Mouse (Mus musculus): ENCODE data around the gene Ip6k2. TPM values are rescaled to one million over a fixed set of nuclear protein-coding genes. Genes with fewer than 3 reads are reported as not detected.

Gene Ip6k2
- polyA plus RNA-seq, 1 experiment from 2014 or later, result 224 TPM

DNA sequence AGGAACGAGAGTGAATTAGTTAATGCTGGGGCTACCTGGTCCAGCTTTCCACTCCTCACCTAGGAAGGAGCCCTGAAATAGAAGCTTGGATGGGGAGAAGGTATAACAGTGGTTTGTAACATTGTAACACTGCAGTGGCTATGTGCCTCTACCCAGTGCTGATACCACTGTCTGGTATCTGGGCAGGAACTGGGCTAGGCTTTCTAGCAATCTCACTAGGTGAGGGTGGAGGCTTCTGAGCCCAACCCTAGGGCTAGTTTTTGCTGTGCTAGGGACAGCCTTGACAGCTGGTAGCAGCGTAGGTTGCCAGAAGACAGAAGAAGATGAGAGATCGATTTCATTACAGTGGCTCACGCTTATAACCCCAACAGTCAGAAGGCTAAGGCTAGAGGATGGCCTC lies 7.0 kb upstream of the Ip6k2 start:
- H3K27ac ChIP-seq (ENCODE audit: low read length), result no peak overlapping the region
- 89% methylated on average over 4 of the region's 4 CpGs for WGBS
- H3K27me3 ChIP-seq (replicated peaks; ENCODE audit: control insufficient read depth, insufficient read depth, low read length), result no peaks in the 10 kb centered on the region
- ATAC-seq, result no peak
- no peaks in the 10 kb centered on the region for H3K36me3 ChIP-seq (ENCODE audit: control insufficient read depth, insufficient read depth)
- no peak overlapping the region for H3K4me3 ChIP-seq (replicated peaks; ENCODE audit: low read length)
- 0 out of 2 replicates have a peak, but pooled peaks cover 2% of the 10 kb centered on the region for H3K4me1 ChIP-seq (replicated peaks; ENCODE audit: control insufficient read depth, insufficient read depth, low read length)
- H3K9me3 ChIP-seq (ENCODE audit: control insufficient read depth, low read length), result no peaks in the 10 kb centered on the region
- no peak overlapping the region for H3K9ac ChIP-seq (replicated peaks; ENCODE audit: low read depth, low read length)
- no peak overlapping the region for H3K4me2 ChIP-seq (ENCODE audit: low read length)

DNA sequence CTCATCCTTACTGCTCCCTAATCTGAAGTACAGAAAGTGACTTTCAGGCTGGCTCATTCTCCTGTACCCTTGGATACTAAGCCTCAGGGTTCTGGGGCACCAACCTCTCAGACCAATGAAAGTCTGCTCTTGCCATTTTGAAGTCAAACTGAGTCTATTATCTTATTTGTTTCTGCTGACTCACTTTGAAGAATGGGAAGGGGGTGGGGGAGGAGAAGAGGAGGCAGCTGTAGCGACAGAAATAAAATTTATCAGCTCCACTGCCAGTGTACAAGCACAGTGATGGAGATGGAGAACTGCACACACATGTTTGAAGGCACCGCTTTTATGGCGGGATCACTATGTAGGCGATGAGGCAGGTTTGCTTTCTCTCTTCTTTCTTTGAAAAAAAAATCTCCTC lies 6.3 kb upstream of the Ip6k2 start:
- Histone ChIP-seq H3K27me3 (replicated peaks; ENCODE audit: control insufficient read depth, insufficient read depth, low read length) (no peaks in the 10 kb centered on the region), H3K9me3 (ENCODE audit: control insufficient read depth, low read length) (no peaks in the 10 kb centered on the region), H3K4me2 (ENCODE audit: low read length) (no peak overlapping the region), H3K9ac (replicated peaks; ENCODE audit: low read depth, low read length) (no peak overlapping the region), H3K4me1 (replicated peaks; ENCODE audit: control insufficient read depth, insufficient read depth, low read length) (0 out of 2 replicates have a peak, but pooled peaks cover 2% of the 10 kb centered on the region), H3K27ac (ENCODE audit: low read length) (no peak overlapping the region), H3K36me3 (ENCODE audit: control insufficient read depth, insufficient read depth) (no peaks in the 10 kb centered on the region), H3K4me3 (replicated peaks; ENCODE audit: low read length) (no peak overlapping the region)
- WGBS, result 81% methylated on average over 4 of the region's 4 CpGs
- no peak for ATAC-seq

DNA sequence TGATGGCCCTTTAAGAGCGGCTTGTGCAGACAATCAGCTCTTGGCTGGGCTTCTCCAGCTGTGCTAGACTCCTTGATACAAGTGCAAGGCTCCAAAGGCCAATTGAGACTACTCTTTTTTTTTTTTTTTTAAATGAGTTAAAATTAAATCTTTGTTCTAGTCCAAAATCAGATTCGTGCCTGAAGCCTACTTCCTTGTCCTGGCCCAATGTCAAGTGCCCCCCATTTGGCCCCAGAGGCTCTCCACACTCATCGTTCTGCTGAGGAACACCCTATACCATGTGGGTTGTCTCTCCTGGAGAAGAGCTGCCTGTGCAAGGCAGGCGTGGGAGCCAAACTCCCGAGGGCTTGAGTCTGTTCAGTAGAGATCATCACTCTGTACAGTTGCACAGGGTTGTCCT lies 2.6 kb upstream of the Ip6k2 start:
- H3K27ac ChIP-seq (ENCODE audit: low read length), result no peak overlapping the region
- H3K9ac ChIP-seq (replicated peaks; ENCODE audit: low read depth, low read length), result no peak overlapping the region
- ATAC-seq, result no peak
- WGBS, result 70% methylated on average over 5 of the region's 5 CpGs
- no peaks in the 10 kb centered on the region for H3K36me3 ChIP-seq (ENCODE audit: control insufficient read depth, insufficient read depth)
- H3K4me1 ChIP-seq (replicated peaks; ENCODE audit: control insufficient read depth, insufficient read depth, low read length), result peaks cover 12% of the 10 kb centered on the region
- H3K4me3 ChIP-seq (replicated peaks; ENCODE audit: low read length), result no peak overlapping the region
- no peaks in the 10 kb centered on the region for H3K9me3 ChIP-seq (ENCODE audit: control insufficient read depth, low read length)
- H3K27me3 ChIP-seq (replicated peaks; ENCODE audit: control insufficient read depth, insufficient read depth, low read length), result no peaks in the 10 kb centered on the region
- no peak overlapping the region for H3K4me2 ChIP-seq (ENCODE audit: low read length)

GRCm38 (mm10) chr9:108781891-108782290 lies 1.7 kb upstream of the Ip6k2 start:
- Histone ChIP-seq H3K27me3 (replicated peaks; ENCODE audit: control insufficient read depth, insufficient read depth, low read length) (no peaks in the 10 kb centered on the region), H3K4me3 (replicated peaks; ENCODE audit: low read length) (no peak overlapping the region), H3K4me2 (ENCODE audit: low read length) (no peak overlapping the region), H3K36me3 (ENCODE audit: control insufficient read depth, insufficient read depth) (no peaks in the 10 kb centered on the region), H3K27ac (ENCODE audit: low read length) (no peak overlapping the region), H3K4me1 (replicated peaks; ENCODE audit: control insufficient read depth, insufficient read depth, low read length) (peaks cover 20% of the 10 kb centered on the region), H3K9me3 (ENCODE audit: control insufficient read depth, low read length) (no peaks in the 10 kb centered on the region), H3K9ac (replicated peaks; ENCODE audit: low read depth, low read length) (no peak overlapping the region)
- WGBS, result 85% methylated on average over 4 of the region's 4 CpGs
- ATAC-seq, result no peak

DNA sequence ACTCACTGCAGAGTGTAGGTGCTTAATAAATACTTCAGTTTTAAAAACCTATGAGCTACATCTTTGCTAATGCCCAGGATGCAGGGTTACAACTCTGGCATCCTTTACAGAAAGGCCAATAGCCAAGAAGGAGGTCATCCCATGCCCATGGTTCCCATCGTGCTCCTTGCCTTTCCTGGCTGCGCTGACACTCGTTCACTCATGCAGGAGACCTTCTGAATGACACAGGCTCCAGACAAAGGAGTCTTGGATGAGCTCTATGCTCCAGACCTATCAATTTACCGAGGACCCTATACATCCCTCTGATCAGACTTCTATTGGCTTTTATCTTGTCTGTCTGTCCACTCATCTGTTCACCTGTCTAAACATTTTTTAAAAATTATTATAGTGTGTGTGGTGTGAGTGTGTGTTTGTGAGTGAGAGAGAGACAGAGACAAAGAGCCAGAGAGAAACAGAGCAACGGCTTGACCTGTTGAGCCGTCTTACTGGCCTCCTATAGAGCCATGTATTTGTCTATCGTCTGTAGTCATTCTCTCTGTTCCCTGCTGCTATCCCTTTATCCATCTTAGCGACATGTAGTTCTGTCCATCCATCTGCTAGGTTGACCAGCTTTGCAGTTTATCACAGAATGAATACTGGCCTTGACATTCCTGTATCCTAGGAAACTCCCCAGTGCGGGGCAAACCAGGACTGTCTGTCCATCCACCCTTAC lies 604 bp upstream of the Ip6k2 start:
- H3K4me2 ChIP-seq (ENCODE audit: low read length), result peak overlapping the region; percentile 78
- no peaks in the 10 kb centered on the region for H3K9me3 ChIP-seq (ENCODE audit: control insufficient read depth, low read length)
- ATAC-seq, result peak; percentile 17; the same call in 1 of the 2 replicates
- no peaks in the 10 kb centered on the region for H3K36me3 ChIP-seq (ENCODE audit: control insufficient read depth, insufficient read depth)
- H3K4me3 ChIP-seq (replicated peaks; ENCODE audit: low read length), result peak overlapping the region; percentile 94
- 12% methylated on average over 9 of the region's 9 CpGs for WGBS
- no peaks in the 10 kb centered on the region for H3K27me3 ChIP-seq (replicated peaks; ENCODE audit: control insufficient read depth, insufficient read depth, low read length)
- H3K9ac ChIP-seq (replicated peaks; ENCODE audit: low read depth, low read length), result peak overlapping the region; percentile 100
- peak overlapping the region; percentile 97 for H3K27ac ChIP-seq (ENCODE audit: low read length)
- H3K4me1 ChIP-seq (replicated peaks; ENCODE audit: control insufficient read depth, insufficient read depth, low read length), result peaks cover 31% of the 10 kb centered on the region

GRCm38 (mm10) chr9:108785416-108785815 lies 1.8 kb downstream of the Ip6k2 start:
- peak overlapping the region; percentile 100 for H3K9ac ChIP-seq (replicated peaks; ENCODE audit: low read depth, low read length)
- ATAC-seq, result no peak
- peaks cover 52% of the 10 kb centered on the region for H3K4me1 ChIP-seq (replicated peaks; ENCODE audit: control insufficient read depth, insufficient read depth, low read length)
- peak overlapping the region; percentile 64 for H3K4me2 ChIP-seq (ENCODE audit: low read length)
- no peaks in the 10 kb centered on the region for H3K27me3 ChIP-seq (replicated peaks; ENCODE audit: control insufficient read depth, insufficient read depth, low read length)
- no peak overlapping the region; the same call in 1 of the 2 replicates for H3K27ac ChIP-seq (ENCODE audit: low read length)
- H3K36me3 ChIP-seq (ENCODE audit: control insufficient read depth, insufficient read depth), result no peaks in the 10 kb centered on the region
- H3K9me3 ChIP-seq (ENCODE audit: control insufficient read depth, low read length), result no peaks in the 10 kb centered on the region
- peak overlapping the region; percentile 94 for H3K4me3 ChIP-seq (replicated peaks; ENCODE audit: low read length)

DNA sequence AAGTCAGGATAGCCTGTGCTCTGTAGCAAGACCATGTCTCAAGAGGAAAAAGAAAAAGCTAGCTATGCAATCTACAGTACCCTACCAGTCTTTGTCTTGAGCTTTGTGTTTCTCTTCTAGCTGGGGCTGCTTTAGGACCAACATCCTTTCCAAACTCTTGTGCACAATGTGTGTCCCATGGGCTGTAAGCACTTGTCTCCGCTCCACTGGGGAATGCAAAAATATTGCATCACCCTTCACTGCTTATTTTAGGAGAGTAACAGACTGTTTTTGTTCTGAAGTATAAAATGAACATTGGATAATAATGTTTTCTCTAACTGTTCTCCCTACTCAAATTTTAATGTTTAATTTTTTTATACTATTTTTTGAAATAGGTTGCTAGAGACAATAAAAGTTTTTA lies 2.9 kb downstream of the Ip6k2 start:
- no peak overlapping the region for H3K27ac ChIP-seq (ENCODE audit: low read length)
- H3K4me3 ChIP-seq (replicated peaks; ENCODE audit: low read length), result peak overlapping the region; percentile 94
- peaks cover 62% of the 10 kb centered on the region for H3K4me1 ChIP-seq (replicated peaks; ENCODE audit: control insufficient read depth, insufficient read depth, low read length)
- 84% methylated on average over 1 of the region's 1 CpGs for WGBS
- no peaks in the 10 kb centered on the region for H3K9me3 ChIP-seq (ENCODE audit: control insufficient read depth, low read length)
- no peaks in the 10 kb centered on the region for H3K27me3 ChIP-seq (replicated peaks; ENCODE audit: control insufficient read depth, insufficient read depth, low read length)
- H3K9ac ChIP-seq (replicated peaks; ENCODE audit: low read depth, low read length), result no peak overlapping the region
- no peak for ATAC-seq
- H3K4me2 ChIP-seq (ENCODE audit: low read length), result peak overlapping the region; percentile 64
- H3K36me3 ChIP-seq (ENCODE audit: control insufficient read depth, insufficient read depth), result no peaks in the 10 kb centered on the region

GRCm38 (mm10) chr9:108787080-108787479 lies 3.5 kb downstream of the Ip6k2 start:
- H3K9me3 ChIP-seq (ENCODE audit: control insufficient read depth, low read length), result no peaks in the 10 kb centered on the region
- ATAC-seq, result no peak
- peak overlapping the region; percentile 25 for H3K4me2 ChIP-seq (ENCODE audit: low read length)
- no peak overlapping the region for H3K9ac ChIP-seq (replicated peaks; ENCODE audit: low read depth, low read length)
- no peak overlapping the region for H3K4me3 ChIP-seq (replicated peaks; ENCODE audit: low read length)
- H3K27ac ChIP-seq (ENCODE audit: low read length), result no peak overlapping the region
- H3K36me3 ChIP-seq (ENCODE audit: control insufficient read depth, insufficient read depth), result no peaks in the 10 kb centered on the region
- 78% methylated on average over 2 of the region's 2 CpGs for WGBS
- no peaks in the 10 kb centered on the region for H3K27me3 ChIP-seq (replicated peaks; ENCODE audit: control insufficient read depth, insufficient read depth, low read length)
- H3K4me1 ChIP-seq (replicated peaks; ENCODE audit: control insufficient read depth, insufficient read depth, low read length), result peaks cover 67% of the 10 kb centered on the region

DNA sequence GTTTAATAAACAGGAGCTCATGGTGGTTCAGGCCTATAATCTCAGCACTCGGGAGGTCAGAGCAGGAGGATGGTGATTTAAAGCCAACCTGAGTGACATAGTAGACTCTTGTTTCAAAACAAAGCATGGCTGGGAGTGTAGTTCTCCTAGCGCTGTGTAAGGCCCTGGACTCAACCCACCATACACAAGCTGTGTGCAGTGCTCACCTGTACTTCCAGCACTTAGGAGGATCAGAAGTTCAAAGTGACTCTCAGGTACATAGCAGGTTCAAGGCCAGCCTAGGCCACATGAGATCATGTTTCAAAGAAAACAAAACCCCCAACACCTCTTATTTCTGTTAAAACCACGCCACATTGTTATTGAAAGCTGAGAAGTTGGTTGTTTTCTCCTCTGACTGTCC lies 5.1 kb downstream of the Ip6k2 start:
- 0 out of 2 replicates have a peak overlapping the region, but pooled peaks have one; percentile 5 for H3K4me2 ChIP-seq (ENCODE audit: low read length)
- WGBS, result 80% methylated on average over 3 of the region's 3 CpGs
- H3K9me3 ChIP-seq (ENCODE audit: control insufficient read depth, low read length), result no peaks in the 10 kb centered on the region
- ATAC-seq, result no peak
- H3K4me3 ChIP-seq (replicated peaks; ENCODE audit: low read length), result no peak overlapping the region
- H3K36me3 ChIP-seq (ENCODE audit: control insufficient read depth, insufficient read depth), result no peaks in the 10 kb centered on the region
- H3K27ac ChIP-seq (ENCODE audit: low read length), result no peak overlapping the region
- no peaks in the 10 kb centered on the region for H3K27me3 ChIP-seq (replicated peaks; ENCODE audit: control insufficient read depth, insufficient read depth, low read length)
- peaks cover 73% of the 10 kb centered on the region for H3K4me1 ChIP-seq (replicated peaks; ENCODE audit: control insufficient read depth, insufficient read depth, low read length)
- no peak overlapping the region for H3K9ac ChIP-seq (replicated peaks; ENCODE audit: low read depth, low read length)

Data from forebrain, embryonic 16.5 days (tissue).